Mouse (Mus musculus) 3134 (cell line): ENCODE data around the gene Serpinb9.
A peak's percentile ranks its signal among the peaks of the same experiment; 100 is the strongest.
"Not testable (repeated sequence)": the region's sequence is repeated elsewhere in the genome, so short reads cannot be mapped to it uniquely, and the experiment has no call there.

Source experiments
- DNase-seq: peaks from one replicate; pipeline ENCODE4 v3.0.0-alpha.2; 2011; ENCODE audit warnings: low spot score; ENCODE audit not compliant: insufficient read length; ENCODE audit errors: extremely low read depth

The Serpinb9 gene

GRCm38 (mm10) chr13:33001341-33001740 lies 1.7 kb upstream of the Serpinb9 start:
- no peak for DNase-seq

GRCm38 (mm10) chr13:33003523-33004413 lies 718 bp downstream of the Serpinb9 start:
- DNase-seq, result peak; percentile 39

DNA sequence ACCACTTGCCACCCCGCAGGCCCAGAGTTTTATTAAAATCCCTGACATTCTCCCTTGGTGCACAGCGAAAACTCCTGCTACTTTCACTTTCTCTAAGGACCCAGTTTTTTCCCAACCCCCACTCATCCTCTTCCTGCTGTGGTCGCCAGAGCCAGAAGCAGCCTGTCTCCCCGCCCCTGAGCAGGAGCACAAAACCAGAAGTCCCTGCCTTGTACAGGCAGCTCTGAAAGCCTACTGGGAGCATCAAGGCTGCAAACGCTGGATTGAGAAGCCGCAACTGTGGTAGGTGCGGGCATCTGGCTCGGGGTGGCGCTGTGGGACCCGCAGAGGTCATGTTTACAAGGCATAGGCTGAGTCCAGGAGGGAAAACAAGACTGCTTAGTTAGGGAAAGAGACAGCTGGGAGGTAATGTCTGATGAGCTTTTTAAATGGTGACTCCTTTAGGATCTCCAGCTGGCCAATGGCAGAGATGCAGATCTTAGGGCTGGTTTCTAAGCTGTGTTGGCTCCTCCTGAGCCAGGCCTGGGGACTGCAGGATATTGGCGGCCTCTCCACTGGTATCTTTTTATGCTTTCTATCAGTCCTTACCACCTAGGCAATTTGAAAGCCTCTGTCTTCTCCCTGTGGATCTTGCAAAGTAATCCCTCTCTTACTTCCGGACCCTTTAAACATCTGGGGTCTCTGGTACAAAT lies 1.5 kb downstream of the Serpinb9 start:
- DNase-seq, result peak; percentile 95

GRCm38 (mm10) chr13:33005501-33006075 lies 2.5 kb downstream of the Serpinb9 start:
- DNase-seq, result peak; percentile 34

DNA sequence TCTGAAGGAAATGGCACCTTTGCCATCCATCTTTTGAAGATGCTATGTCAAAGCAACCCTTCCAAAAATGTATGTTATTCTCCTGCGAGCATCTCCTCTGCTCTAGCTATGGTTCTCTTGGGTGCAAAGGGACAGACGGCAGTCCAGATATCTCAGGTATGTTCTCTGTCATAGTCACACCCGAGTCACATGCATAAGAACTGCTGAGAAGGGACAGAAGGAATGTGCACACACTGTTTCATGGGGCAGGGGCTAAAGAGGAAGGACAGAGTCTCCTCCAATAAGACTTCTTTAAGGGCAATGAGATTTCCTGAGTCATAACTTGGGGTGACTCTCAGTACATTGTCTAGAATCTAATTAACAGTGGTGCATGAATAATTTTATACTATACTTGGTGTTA lies 3.5 kb downstream of the Serpinb9 start:
- no peak for DNase-seq

DNA sequence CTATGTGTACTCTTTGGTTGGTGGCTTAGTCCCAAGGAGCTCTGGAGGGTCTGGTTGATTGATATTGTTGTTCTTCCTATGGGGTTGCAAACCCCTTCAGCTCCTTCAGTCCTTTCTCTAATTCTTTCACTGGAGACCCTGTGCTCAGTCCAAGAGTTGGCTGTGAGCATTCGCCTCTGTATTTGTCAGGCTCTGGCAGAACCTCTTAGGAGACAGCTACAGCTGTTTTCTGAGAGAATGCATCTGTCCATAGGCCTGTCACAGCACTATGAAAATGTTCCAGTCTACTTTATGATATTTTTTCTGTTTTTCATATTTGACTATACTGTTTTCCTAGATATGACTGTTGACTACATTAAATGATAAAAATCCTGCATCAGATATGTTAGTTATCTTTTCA lies 9.3 kb downstream of the Serpinb9 start:
- no peak for DNase-seq

DNA sequence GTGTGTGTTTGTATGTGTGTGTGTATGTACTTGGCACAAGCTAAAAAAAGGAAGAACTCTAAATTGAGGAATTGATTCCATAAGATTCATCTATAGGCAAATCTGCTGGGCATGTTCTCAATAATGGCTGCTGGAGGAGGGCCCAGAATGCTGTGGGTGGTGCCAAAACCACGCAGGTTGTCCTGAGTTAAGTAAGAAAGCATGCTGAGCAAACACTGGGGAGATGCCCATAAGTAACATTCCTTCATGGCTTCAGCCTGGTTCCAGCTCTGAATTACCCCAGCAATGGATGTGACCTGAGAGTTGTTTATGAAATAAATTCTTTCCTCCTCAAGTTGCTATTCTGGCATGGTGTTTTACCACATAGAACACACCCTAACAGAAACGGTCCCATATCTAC lies 10.2 kb downstream of the Serpinb9 start:
- DNase-seq, result no peak

GRCm38 (mm10) chr13:33022371-33022770 lies 19.3 kb downstream of the Serpinb9 start:
- no peak for DNase-seq

GRCm38 (mm10) chr13:33026427-33027057 lies 23.5 kb downstream of the Serpinb9 start:
- no peak for DNase-seq

GRCm38 (mm10) chr13:33027244-33027643 lies 24.2 kb downstream of the Serpinb9 start, which contains the start of gene Serpinb9b:
Gene Serpinb9b, plus strand, starts transcription at chr13:33027416.
- no peak for DNase-seq

DNA sequence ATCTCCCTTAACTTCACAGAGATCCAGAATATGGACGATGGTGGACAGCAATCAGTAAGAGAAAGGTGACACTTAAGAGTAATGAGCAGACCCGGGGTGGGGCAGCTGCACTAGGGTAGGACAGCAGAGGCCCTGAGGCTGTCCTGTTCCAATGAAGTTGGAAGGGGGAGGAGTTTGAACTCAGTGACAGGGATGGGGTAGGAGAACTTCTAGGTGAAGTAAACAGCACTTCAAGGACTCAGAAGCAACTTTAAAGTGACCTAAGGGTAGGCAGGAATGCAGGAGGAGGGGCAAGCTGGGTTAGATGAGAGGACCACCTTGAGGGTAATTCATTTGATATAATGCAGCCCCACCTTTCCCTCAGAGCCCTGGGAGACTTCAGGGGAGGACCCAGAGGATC lies 25.1 kb downstream of the Serpinb9 start:
- peak; percentile 33 for DNase-seq

DNA sequence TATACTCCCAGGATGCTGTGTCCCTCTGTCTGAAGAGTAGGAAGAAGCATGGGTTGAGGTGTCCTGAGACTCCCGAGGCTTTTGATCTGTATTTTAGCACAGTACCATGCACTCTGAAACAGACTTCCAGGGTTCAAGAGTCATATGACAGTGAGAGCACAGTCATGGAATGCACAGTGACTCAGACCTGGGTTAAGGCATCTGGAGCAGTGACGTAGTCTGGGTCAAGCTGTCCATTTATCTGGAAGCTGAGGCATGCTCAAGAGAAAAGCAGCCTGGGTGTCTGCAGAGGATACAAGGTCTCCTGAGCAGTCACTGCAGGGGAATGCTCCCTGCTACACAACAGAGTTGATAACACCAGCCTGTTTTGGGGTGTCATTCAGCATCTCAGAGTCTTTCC lies 25.5 kb downstream of the Serpinb9 start:
- DNase-seq, result peak; percentile 58

- DNase-seq, result not testable (repeated sequence)
Observed at GRCm38 (mm10) chr13:33029478-33029877, 26.4 kb downstream of the Serpinb9 start.

DNA sequence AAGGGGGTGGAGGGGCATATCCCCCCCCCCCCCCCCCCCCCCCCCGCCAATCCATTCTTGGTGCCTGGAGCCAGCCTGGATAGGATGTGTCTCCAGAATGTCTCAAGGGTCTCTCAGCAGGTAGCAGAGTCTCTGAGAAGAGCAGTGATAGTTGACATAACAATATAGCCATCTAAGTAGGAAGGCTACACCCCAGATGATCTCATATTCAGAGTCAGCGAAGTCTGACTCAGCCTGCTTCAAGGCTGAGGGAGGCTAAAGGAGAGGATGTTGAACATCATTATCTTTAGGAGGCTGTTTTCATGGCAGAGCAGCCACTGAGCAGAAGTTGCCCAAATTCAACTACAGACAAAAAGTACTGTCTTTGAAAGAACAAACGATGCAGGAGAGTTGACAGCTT lies 27.2 kb downstream of the Serpinb9 start:
- no peak for DNase-seq

DNA sequence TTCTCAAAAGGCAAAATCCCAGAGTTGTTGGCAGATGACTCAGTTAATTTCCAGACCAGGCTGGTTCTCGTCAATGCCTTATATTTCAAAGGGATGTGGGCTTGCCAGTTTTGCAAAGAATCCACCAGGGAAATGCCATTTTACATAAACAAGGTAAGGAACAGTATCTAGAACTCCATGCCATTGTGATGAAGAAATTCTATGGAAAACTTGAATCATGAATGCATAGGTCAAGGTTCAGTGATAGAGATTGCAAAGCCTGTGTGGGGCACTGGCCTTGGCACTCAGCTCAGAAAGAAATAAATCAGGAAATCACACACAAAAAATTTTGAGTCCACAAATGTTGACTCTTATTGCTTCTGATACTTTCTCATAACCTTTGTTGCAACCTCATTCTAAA lies 32.5 kb downstream of the Serpinb9 start:
- no peak for DNase-seq

DNA sequence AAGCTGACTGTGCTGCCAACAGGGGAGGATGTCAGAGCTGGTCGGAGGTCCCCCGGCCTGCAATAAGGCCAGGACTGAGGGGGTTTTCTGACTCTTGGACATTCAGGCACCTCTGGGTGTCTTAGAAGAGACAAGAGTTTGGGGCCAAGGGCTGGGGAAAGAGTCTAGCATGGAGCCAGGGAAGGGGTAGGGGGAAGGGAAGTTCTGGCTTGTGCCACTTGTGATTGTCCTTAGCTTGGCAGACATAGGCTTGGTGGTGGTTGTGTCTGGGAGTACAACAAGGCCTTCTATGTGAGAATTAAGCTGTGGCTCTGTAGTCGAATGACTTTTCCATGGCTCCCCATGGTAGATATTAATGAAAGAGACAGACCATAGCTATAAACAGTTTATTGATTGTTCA lies 40.5 kb downstream of the Serpinb9 start:
- no peak for DNase-seq

GRCm38 (mm10) chr13:33047234-33047633 lies 44.2 kb downstream of the Serpinb9 start:
- no peak for DNase-seq

DNA sequence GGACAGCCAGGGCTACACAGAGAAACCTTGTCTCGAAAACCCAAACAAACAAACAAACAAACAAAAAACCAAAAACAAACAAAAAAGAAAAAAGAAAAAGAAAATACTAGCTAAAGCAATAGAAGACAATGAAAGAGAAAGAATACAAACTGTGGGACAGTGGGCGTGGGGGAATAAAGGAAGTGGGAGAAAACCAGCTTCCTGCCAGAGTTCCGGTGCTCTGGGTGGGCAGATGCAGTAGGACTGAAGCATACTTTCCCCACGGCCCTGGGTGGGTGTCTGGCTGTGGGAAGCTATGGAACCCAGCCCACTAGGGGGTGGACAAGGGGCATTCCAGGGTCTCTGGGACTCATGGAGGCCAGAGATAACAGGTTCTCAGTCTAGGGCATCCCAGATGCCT lies 45.1 kb downstream of the Serpinb9 start:
- DNase-seq, result no peak

DNA sequence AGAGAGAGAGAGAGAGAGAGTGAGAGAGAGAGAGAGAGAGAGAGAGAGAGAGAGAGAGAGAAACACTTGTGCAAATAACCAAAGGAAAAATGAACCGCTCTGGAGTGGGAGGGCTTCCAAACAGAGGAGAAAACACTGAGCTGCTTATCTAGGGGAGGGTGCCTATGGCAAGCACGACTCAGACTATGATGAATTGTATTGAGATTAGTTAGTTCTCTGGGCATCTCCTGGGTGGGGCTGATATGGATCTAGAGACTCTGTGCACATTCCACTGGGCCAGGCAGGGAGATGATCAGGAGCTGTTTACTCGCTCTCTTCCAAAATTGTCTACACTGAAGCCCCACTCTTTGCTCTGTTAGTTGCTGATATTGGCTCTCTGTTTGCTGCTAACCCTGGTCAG lies 48.6 kb downstream of the Serpinb9 start:
- no peak for DNase-seq

DNA sequence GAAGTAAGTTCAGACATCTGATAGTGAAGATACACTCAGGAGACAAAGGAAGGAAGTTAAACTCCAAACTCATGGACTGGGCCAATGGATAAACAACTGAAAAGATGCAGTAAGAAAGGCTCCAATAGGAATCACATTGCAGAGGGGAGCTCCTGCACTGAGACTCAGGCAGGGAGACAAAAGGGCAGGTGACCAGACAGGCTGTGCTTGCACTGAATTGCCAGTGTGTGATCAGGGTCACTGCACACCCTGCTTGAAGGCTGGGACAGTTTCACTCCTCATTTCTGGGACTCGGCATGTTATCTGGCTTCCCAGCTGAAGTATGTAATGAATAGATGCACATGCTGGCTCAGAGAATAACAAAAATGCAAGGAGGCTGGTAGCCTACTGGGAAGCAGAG lies 60.0 kb downstream of the Serpinb9 start:
- no peak for DNase-seq
